Mouse (Mus musculus) hindbrain, embryonic 12.5 days (tissue): ENCODE data around the gene Tbc1d8. TPM values are rescaled to one million over a fixed set of nuclear protein-coding genes. Genes with fewer than 3 reads are reported as not detected.

Experiments
- ATAC-seq: fragments of 200-750 bp; cut with Nextera tagmentation; 2 replicates; pipeline ENCODE4 v1.8.0; 2017; ENCODE audit warnings: moderate TSS enrichment; ENCODE audit not compliant: low FRiP score
- H3K27ac ChIP-seq: fragments of 300-500 bp; sonication (generic); 2 replicates; pipeline ENCODE4 v1.5.1; 2016; ENCODE audit warnings: mild to moderate bottlenecking
- H3K27me3 ChIP-seq: fragments of 300-500 bp; sonication (generic); 2 replicates; pipeline ENCODE4 v1.6.1; 2016; ENCODE audit warnings: mild to moderate bottlenecking
- H3K36me3 ChIP-seq: fragments of 300-500 bp; sonication (generic); 2 replicates; pipeline ENCODE4 v1.6.1; 2016; ENCODE audit warnings: mild to moderate bottlenecking
- H3K4me1 ChIP-seq: fragments of 300-500 bp; sonication (generic); 2 replicates; pipeline ENCODE4 v1.6.1; 2016
- H3K4me2 ChIP-seq: fragments of 300-500 bp; sonication (generic); replicated peaks from 2 replicates; pipeline ENCODE4 v1.6.1; 2016; ENCODE audit warnings: mild to moderate bottlenecking
- H3K4me3 ChIP-seq: fragments of 300-500 bp; sonication (generic); 2 replicates; pipeline ENCODE4 v1.5.1; 2016; ENCODE audit warnings: mild to moderate bottlenecking
- H3K9ac ChIP-seq: fragments of 300-500 bp; sonication (generic); 2 replicates; pipeline ENCODE4 v1.6.1; 2016; ENCODE audit warnings: mild to moderate bottlenecking, moderate library complexity
- H3K9me3 ChIP-seq: fragments of 300-500 bp; sonication (generic); replicated peaks from 2 replicates; pipeline ENCODE4 v1.6.1; 2016; ENCODE audit warnings: mild to moderate bottlenecking
- WGBS: fragments of 180-500 bp; shearing (Covaris S2); methylation state at CpG from one replicate; pipeline ENCODE4 v1.1.7; 2016; 5-methylcytosine and 5-hydroxymethylcytosine counted together
- polyA plus RNA-seq: library from polyadenylated mRNA; unstranded; fragments of >200 nt; fragmentation: Nextera tagmentation; extraction: Ambion mirVana; gene quantifications from 2 replicates; pipeline ENCODE4 v1.2.1, GENCODE M21; 2016

Gene Tbc1d8
- polyA plus RNA-seq, 1 experiment from 2014 or later: 8.6 TPM

- WGBS: 81% methylated on average over 17 of the region's 17 CpGs
- Histone ChIP-seq H3K4me3 (no peak overlapping the region), H3K4me2 (no peak overlapping the region), H3K9me3 (no peaks in the 10 kb centered on the region), H3K36me3 (no peaks in the 10 kb centered on the region), H3K27ac (no peak overlapping the region), H3K4me1 (no peaks in the 10 kb centered on the region), H3K9ac (no peak overlapping the region), H3K27me3 (no peaks in the 10 kb centered on the region)
- ATAC-seq: no peak
Observed at GRCm38 (mm10) chr1:39502817-39503633, 24.5 kb upstream of the Tbc1d8 start.

DNA sequence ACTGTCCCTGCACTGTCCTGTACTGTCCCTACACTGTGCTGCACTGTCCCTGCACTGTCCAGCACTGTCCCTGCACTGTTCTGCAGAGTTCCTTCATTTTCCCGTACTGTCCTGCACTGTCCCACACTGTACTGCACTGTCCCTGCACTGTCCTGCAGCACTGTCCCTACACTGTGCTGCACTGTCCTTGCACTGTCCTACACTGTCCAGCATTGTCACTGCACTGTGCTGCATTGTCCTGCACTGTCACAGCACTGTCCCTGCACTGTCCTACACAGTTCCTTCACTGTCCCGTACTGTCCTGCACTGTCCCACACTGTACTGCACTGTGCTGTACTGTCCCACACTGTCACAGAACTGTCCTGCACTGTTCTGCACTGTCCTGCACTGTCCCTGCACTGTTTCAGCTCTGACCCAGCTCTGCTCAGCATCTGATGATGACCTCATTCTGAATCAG, 21.0 kb upstream of the Tbc1d8 start:
- Histone ChIP-seq H3K9ac (no peak overlapping the region), H3K9me3 (no peaks in the 10 kb centered on the region), H3K27ac (no peak overlapping the region), H3K4me3 (no peak overlapping the region), H3K4me2 (no peak overlapping the region), H3K27me3 (no peaks in the 10 kb centered on the region), H3K36me3 (no peaks in the 10 kb centered on the region), H3K4me1 (no peaks in the 10 kb centered on the region)
- WGBS: 88% methylated on average over 2 of the region's 2 CpGs
- peak; percentile 32; the same call in 1 of the 2 replicates for ATAC-seq

DNA sequence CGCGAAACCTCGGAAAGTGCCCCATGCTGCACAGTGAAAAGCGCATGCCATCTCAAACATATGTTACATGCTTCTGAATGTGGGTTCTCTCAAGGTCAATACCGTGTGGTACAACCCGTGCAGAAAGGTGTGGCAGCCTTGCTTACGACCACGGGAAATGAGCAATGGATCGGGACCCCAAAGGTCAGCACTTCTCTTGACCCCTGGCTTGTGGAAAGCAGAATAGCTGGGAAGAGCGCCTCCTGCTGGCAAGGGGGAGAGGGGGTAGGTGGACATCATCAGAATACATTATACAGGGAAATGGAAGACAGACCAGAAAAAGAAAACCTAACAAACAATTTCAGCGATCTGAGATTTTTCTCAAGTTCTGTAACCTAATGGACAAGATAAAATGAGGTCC, 19.2 kb upstream of the Tbc1d8 start:
- H3K36me3 ChIP-seq: no peaks in the 10 kb centered on the region
- H3K27ac ChIP-seq: no peak overlapping the region
- WGBS: 88% methylated on average over 11 of the region's 11 CpGs
- H3K27me3 ChIP-seq: no peaks in the 10 kb centered on the region
- no peak overlapping the region for H3K4me2 ChIP-seq
- no peak overlapping the region for H3K9ac ChIP-seq
- H3K9me3 ChIP-seq: no peaks in the 10 kb centered on the region
- no peak overlapping the region for H3K4me3 ChIP-seq
- no peak for ATAC-seq
- no peaks in the 10 kb centered on the region for H3K4me1 ChIP-seq

DNA sequence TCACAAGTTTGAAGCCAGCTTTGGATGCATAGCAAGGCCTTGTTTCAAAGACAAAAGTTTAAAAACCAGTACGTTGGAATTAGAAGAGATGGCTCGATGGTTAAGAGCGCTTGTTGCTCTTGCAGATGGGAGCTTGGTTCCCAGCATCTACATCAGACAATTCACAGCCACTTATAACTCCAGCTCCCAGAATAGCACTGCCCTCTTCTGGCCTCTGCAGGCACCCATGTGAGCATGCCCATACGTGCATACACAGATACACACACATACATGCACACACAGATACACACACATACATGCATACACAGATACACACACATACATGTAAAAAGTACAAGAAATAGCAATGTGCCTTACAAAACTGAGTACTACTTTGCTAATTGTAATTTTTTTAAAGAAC, 18.4 kb upstream of the Tbc1d8 start:
- Histone ChIP-seq H3K27me3 (no peaks in the 10 kb centered on the region), H3K4me2 (no peak overlapping the region), H3K4me3 (no peak overlapping the region), H3K4me1 (no peaks in the 10 kb centered on the region), H3K27ac (no peak overlapping the region), H3K36me3 (no peaks in the 10 kb centered on the region), H3K9ac (no peak overlapping the region), H3K9me3 (no peaks in the 10 kb centered on the region)
- 90% methylated on average over 4 of the region's 4 CpGs for WGBS
- no peak for ATAC-seq

DNA sequence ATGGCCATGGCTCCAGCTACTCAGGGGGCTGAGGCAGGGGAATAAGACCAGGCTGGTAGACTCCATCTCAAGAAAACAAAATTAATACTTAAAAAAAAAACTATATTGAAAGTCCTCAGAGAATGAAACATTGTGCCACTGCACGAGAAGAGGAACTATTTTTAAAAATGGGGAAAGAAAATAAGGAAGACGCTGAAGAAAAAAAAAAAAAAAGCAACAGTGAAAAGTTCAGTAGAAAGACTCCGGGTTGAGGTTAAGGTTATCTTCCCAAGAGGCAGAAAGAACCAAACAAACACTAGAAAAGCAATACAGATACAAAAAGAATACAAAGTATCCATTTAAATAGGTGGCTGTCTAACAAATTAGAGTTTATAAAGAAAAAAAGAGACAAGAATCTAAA, 15.1 kb upstream of the Tbc1d8 start:
- H3K9ac ChIP-seq: no peak overlapping the region
- no peaks in the 10 kb centered on the region for H3K27me3 ChIP-seq
- ATAC-seq: no peak
- no peaks in the 10 kb centered on the region for H3K4me1 ChIP-seq
- H3K4me2 ChIP-seq: no peak overlapping the region
- H3K36me3 ChIP-seq: no peaks in the 10 kb centered on the region
- H3K27ac ChIP-seq: no peak overlapping the region
- no peak overlapping the region for H3K4me3 ChIP-seq
- H3K9me3 ChIP-seq: no peaks in the 10 kb centered on the region
- 86% methylated on average over 3 of the region's 3 CpGs for WGBS

DNA sequence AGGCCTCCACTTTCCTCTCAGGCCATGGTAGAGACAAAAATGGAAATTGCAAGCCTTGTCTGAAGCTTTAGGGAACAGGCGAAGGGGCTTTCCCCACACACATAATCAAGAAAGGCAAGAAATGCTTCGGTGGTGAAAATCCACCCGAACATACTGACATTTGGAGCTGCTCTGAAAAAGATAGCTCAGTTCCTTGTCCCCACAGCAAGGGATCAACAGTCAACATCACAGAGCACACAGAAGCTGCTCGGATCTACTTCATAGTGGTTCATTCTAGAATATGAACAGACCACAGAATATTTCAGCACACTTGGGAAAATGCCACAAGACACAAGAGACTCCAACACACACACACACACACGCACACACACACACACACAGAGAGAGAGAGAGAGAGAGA, 14.6 kb upstream of the Tbc1d8 start:
- ATAC-seq: no peak
- H3K36me3 ChIP-seq: no peaks in the 10 kb centered on the region
- no peak overlapping the region for H3K4me2 ChIP-seq
- no peak overlapping the region for H3K4me3 ChIP-seq
- no peak overlapping the region for H3K9ac ChIP-seq
- H3K27ac ChIP-seq: no peak overlapping the region
- H3K4me1 ChIP-seq: no peaks in the 10 kb centered on the region
- no peaks in the 10 kb centered on the region for H3K27me3 ChIP-seq
- no peaks in the 10 kb centered on the region for H3K9me3 ChIP-seq
- WGBS: 91% methylated on average over 5 of the region's 5 CpGs

- no peaks in the 10 kb centered on the region for H3K36me3 ChIP-seq
- no peak overlapping the region for H3K27ac ChIP-seq
- H3K9ac ChIP-seq: no peak overlapping the region
- peaks cover 5% of the 10 kb centered on the region for H3K4me1 ChIP-seq
- H3K27me3 ChIP-seq: no peaks in the 10 kb centered on the region
- H3K4me3 ChIP-seq: no peak overlapping the region
- ATAC-seq: no peak
- no peaks in the 10 kb centered on the region for H3K9me3 ChIP-seq
- 70% methylated on average over 3 of the region's 3 CpGs for WGBS
- H3K4me2 ChIP-seq: no peak overlapping the region
Observed at GRCm38 (mm10) chr1:39487370-39487769, 8.8 kb upstream of the Tbc1d8 start.

DNA sequence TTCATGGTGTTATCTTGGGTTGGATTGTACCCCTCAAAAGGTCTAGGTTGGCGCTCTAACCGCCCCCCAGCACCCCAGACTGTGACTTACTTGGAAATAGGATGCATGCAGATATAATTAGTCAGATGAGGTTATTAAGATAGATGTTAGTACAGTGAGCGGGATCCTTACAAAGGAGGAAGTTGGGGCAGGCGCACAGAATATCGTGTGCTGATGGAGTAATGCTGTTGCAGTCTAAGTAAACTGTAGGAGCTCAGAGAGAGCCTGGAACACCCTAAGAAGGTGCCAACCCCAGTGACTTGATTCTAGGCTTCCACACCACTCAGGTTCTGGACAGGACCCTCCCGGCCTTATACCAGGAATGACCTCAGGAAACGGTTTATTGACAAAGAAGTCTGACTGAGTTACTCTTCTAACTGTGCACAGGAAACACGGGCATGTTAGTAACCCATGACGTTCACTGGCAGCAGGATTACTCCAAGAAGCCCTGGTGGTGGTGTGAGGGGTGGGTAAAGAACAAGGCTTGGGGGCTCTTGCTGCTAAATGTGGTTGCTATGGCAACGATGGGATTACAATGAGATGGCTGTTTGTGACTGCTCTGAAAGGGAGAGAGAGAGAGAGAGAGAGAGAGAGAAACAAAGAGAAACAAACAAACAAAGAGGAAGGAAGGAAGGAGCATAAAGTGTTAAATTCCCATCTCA, 3.7 kb upstream of the Tbc1d8 start:
- no peak for ATAC-seq
- peaks cover 19% of the 10 kb centered on the region for H3K4me1 ChIP-seq
- H3K4me2 ChIP-seq: no peak overlapping the region
- peaks cover 4% of the 10 kb centered on the region for H3K27me3 ChIP-seq
- H3K4me3 ChIP-seq: no peak overlapping the region
- 58% methylated on average over 10 of the region's 10 CpGs for WGBS
- no peaks in the 10 kb centered on the region for H3K9me3 ChIP-seq
- no peak overlapping the region for H3K9ac ChIP-seq
- no peaks in the 10 kb centered on the region for H3K36me3 ChIP-seq
- no peak overlapping the region for H3K27ac ChIP-seq

DNA sequence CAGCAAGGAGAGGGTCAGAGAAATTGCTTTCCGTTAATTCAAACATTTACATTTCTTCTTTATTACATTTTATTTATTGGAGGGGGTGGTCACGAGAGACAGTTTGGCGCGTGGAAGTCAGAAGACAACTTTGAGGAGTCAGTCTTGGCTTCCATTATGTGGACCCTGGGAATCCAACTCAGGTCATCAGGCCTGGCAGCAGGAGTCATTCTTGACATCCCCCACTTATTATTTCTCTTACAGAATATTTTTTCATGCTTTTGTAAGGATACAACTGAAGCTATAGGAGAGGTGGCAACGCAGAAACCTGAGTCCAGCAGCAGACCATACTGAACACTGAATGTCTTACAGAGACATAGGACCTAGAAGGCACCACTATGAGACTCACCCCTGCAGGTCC, 699 bp upstream of the Tbc1d8 start:
- Histone ChIP-seq H3K9ac (no peak overlapping the region), H3K4me1 (peaks cover 22% of the 10 kb centered on the region), H3K4me3 (no peak overlapping the region), H3K4me2 (no peak overlapping the region), H3K27ac (no peak overlapping the region), H3K27me3 (peaks cover 11% of the 10 kb centered on the region), H3K9me3 (no peaks in the 10 kb centered on the region), H3K36me3 (no peaks in the 10 kb centered on the region)
- 62% methylated on average over 5 of the region's 5 CpGs for WGBS
- no peak for ATAC-seq

DNA sequence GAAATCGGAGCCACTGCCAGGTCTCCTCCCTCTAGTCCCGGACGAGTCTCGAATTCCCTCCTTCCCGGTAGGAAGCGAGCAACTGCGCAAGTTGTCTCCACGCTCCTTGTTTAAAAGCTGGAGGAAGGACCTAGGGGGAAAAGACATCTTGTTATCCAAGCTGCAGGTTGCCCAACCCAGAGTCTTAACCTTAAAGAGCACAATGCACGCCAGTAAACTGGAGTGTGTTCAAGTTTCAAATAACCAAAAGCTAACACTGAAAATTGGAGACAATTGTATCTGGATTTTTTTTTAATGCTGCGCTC, 293 bp upstream of the Tbc1d8 start:
- 4% methylated on average over 10 of the region's 10 CpGs for WGBS
- Histone ChIP-seq H3K9ac (peak overlapping the region; percentile 19; the same call in 1 of the 2 replicates), H3K4me3 (peak overlapping the region; percentile 72), H3K4me2 (peak overlapping the region; percentile 88), H3K9me3 (no peaks in the 10 kb centered on the region), H3K27me3 (peaks cover 11% of the 10 kb centered on the region), H3K36me3 (no peaks in the 10 kb centered on the region), H3K4me1 (peaks cover 22% of the 10 kb centered on the region), H3K27ac (peak overlapping the region; percentile 81)
- no peak for ATAC-seq

- Histone ChIP-seq H3K9ac (no peak overlapping the region), H3K9me3 (no peaks in the 10 kb centered on the region), H3K27ac (no peak overlapping the region), H3K4me1 (peaks cover 14% of the 10 kb centered on the region), H3K36me3 (no peaks in the 10 kb centered on the region), H3K4me2 (peak overlapping the region; percentile 88), H3K27me3 (peaks cover 11% of the 10 kb centered on the region), H3K4me3 (0 out of 2 replicates have a peak overlapping the region, but pooled peaks have one; percentile 72)
- ATAC-seq: no peak
- 88% methylated on average over 5 of the region's 5 CpGs for WGBS
Observed at GRCm38 (mm10) chr1:39477064-39477463, 1.5 kb downstream of the Tbc1d8 start.

GRCm38 (mm10) chr1:39476341-39476740, 2.2 kb downstream of the Tbc1d8 start:
- H3K27me3 ChIP-seq: peaks cover 11% of the 10 kb centered on the region
- ATAC-seq: no peak

DNA sequence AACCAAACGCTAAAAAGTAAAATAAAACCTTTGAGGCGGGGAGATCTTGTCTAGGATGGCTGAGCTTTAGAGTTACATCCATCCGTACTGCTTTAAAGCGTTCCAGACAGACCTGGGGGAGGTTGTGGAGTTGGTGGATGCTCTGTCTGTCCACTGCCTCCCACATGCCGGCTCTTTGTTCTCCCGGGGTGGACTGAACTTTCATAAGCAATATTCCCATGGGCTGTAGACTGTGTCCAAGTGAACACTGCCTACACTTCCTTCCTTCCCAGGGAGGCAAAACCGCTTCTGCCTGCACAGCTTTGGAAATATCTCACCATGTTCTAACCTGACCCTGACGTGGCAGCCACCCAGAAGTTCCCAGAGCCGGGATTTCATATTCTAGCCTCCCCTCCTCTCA, 4.0 kb downstream of the Tbc1d8 start:
- Histone ChIP-seq H3K9ac (no peak overlapping the region), H3K27ac (no peak overlapping the region), H3K27me3 (peaks cover 11% of the 10 kb centered on the region), H3K36me3 (no peaks in the 10 kb centered on the region), H3K4me2 (no peak overlapping the region), H3K4me1 (peaks cover 11% of the 10 kb centered on the region), H3K9me3 (no peaks in the 10 kb centered on the region), H3K4me3 (no peak overlapping the region)
- ATAC-seq: no peak
- WGBS: 85% methylated on average over 9 of the region's 9 CpGs

More at GRCm38 (mm10) chr1:39476341-39476740, 2.2 kb downstream of the Tbc1d8 start:
- Histone ChIP-seq H3K4me1 (peaks cover 11% of the 10 kb centered on the region), H3K36me3 (no peaks in the 10 kb centered on the region), H3K4me2 (no peak overlapping the region), H3K27ac (no peak overlapping the region), H3K4me3 (no peak overlapping the region), H3K9me3 (no peaks in the 10 kb centered on the region), H3K9ac (no peak overlapping the region)
- 85% methylated on average over 1 of the region's 1 CpGs for WGBS
